Mouse (Mus musculus): ENCODE results near the gene Wdfy1. TPM values are rescaled to one million over a fixed set of nuclear protein-coding genes. Genes with fewer than 3 reads are reported as not detected.

The Wdfy1 gene
- polyA plus RNA-seq, 1 experiment from 2014 or later, result 88.1 TPM

- Histone ChIP-seq H3K4me2 (ENCODE audit: low read length) (no peak overlapping the region), H3K27ac (ENCODE audit: low read length) (no peak overlapping the region), H3K9me3 (ENCODE audit: control insufficient read depth, low read length) (no peaks in the 10 kb centered on the region), H3K9ac (replicated peaks; ENCODE audit: low read depth, low read length) (no peak overlapping the region), H3K36me3 (ENCODE audit: control insufficient read depth, insufficient read depth) (no peaks in the 10 kb centered on the region), H3K4me3 (replicated peaks; ENCODE audit: low read length) (no peak overlapping the region), H3K27me3 (replicated peaks; ENCODE audit: control insufficient read depth, insufficient read depth, low read length) (no peaks in the 10 kb centered on the region), H3K4me1 (replicated peaks; ENCODE audit: control insufficient read depth, insufficient read depth, low read length) (no peaks in the 10 kb centered on the region)
- no peak for ATAC-seq
- 93% methylated on average over 2 of the region's 2 CpGs for WGBS
These were observed 36.2 kb downstream of the Wdfy1 start for GRCm38 (mm10) chr1:79739726-79740125.

GRCm38 (mm10) chr1:79736408-79736807, 39.5 kb downstream of the Wdfy1 start:
- 0 out of 2 replicates have a peak, but pooled peaks cover 3% of the 10 kb centered on the region for H3K36me3 ChIP-seq (ENCODE audit: control insufficient read depth, insufficient read depth)
- H3K9me3 ChIP-seq (ENCODE audit: control insufficient read depth, low read length), result no peaks in the 10 kb centered on the region
- no peak overlapping the region for H3K4me3 ChIP-seq (replicated peaks; ENCODE audit: low read length)
- 92% methylated on average over 3 of the region's 3 CpGs for WGBS
- no peaks in the 10 kb centered on the region for H3K4me1 ChIP-seq (replicated peaks; ENCODE audit: control insufficient read depth, insufficient read depth, low read length)
- no peak overlapping the region for H3K27ac ChIP-seq (ENCODE audit: low read length)
- no peaks in the 10 kb centered on the region for H3K27me3 ChIP-seq (replicated peaks; ENCODE audit: control insufficient read depth, insufficient read depth, low read length)
- no peak overlapping the region for H3K9ac ChIP-seq (replicated peaks; ENCODE audit: low read depth, low read length)
- no peak overlapping the region for H3K4me2 ChIP-seq (ENCODE audit: low read length)
- no peak for ATAC-seq

GRCm38 (mm10) chr1:79734794-79735193, 41.1 kb downstream of the Wdfy1 start:
- WGBS, result 88% methylated on average over 5 of the region's 5 CpGs
- no peak for ATAC-seq

GRCm38 (mm10) chr1:79714152-79714923, 61.6 kb downstream of the Wdfy1 start:
- no peaks in the 10 kb centered on the region for H3K9me3 ChIP-seq (ENCODE audit: control insufficient read depth, low read length)
- no peak for ATAC-seq
- no peak overlapping the region for H3K4me3 ChIP-seq (replicated peaks; ENCODE audit: low read length)
- no peaks in the 10 kb centered on the region for H3K27me3 ChIP-seq (replicated peaks; ENCODE audit: control insufficient read depth, insufficient read depth, low read length)
- H3K27ac ChIP-seq (ENCODE audit: low read length), result no peak overlapping the region
- no peak overlapping the region for H3K9ac ChIP-seq (replicated peaks; ENCODE audit: low read depth, low read length)
- H3K4me1 ChIP-seq (replicated peaks; ENCODE audit: control insufficient read depth, insufficient read depth, low read length), result peaks cover 15% of the 10 kb centered on the region
- no peaks in the 10 kb centered on the region for H3K36me3 ChIP-seq (ENCODE audit: control insufficient read depth, insufficient read depth)
- no peak overlapping the region for H3K4me2 ChIP-seq (ENCODE audit: low read length)
- WGBS, result 81% methylated on average over 13 of the region's 13 CpGs

More at GRCm38 (mm10) chr1:79734794-79735193, 41.1 kb downstream of the Wdfy1 start:
- Histone ChIP-seq H3K9me3 (ENCODE audit: control insufficient read depth, low read length) (no peaks in the 10 kb centered on the region), H3K4me1 (replicated peaks; ENCODE audit: control insufficient read depth, insufficient read depth, low read length) (no peaks in the 10 kb centered on the region), H3K36me3 (ENCODE audit: control insufficient read depth, insufficient read depth) (0 out of 2 replicates have a peak, but pooled peaks cover 3% of the 10 kb centered on the region), H3K4me3 (replicated peaks; ENCODE audit: low read length) (no peak overlapping the region), H3K27ac (ENCODE audit: low read length) (no peak overlapping the region), H3K4me2 (ENCODE audit: low read length) (no peak overlapping the region), H3K27me3 (replicated peaks; ENCODE audit: control insufficient read depth, insufficient read depth, low read length) (no peaks in the 10 kb centered on the region), H3K9ac (replicated peaks; ENCODE audit: low read depth, low read length) (no peak overlapping the region)

- Histone ChIP-seq H3K36me3 (ENCODE audit: control insufficient read depth, insufficient read depth) (no peaks in the 10 kb centered on the region), H3K4me2 (ENCODE audit: low read length) (no peak overlapping the region), H3K4me3 (replicated peaks; ENCODE audit: low read length) (no peak overlapping the region)
These were observed 62.9 kb downstream of the Wdfy1 start for GRCm38 (mm10) chr1:79713081-79713480.

GRCm38 (mm10) chr1:79711147-79712126, 64.5 kb downstream of the Wdfy1 start:
- Histone ChIP-seq H3K36me3 (ENCODE audit: control insufficient read depth, insufficient read depth) (no peaks in the 10 kb centered on the region), H3K9ac (replicated peaks; ENCODE audit: low read depth, low read length) (no peak overlapping the region), H3K4me2 (ENCODE audit: low read length) (no peak overlapping the region; the same call in 1 of the 2 replicates), H3K27me3 (replicated peaks; ENCODE audit: control insufficient read depth, insufficient read depth, low read length) (no peaks in the 10 kb centered on the region), H3K4me1 (replicated peaks; ENCODE audit: control insufficient read depth, insufficient read depth, low read length) (peaks cover 15% of the 10 kb centered on the region), H3K9me3 (ENCODE audit: control insufficient read depth, low read length) (no peaks in the 10 kb centered on the region), H3K27ac (ENCODE audit: low read length) (0 out of 2 replicates have a peak overlapping the region, but pooled peaks have one; percentile 8), H3K4me3 (replicated peaks; ENCODE audit: low read length) (no peak overlapping the region)
- ATAC-seq, result peak; percentile 48; the same call in 1 of the 2 replicates
- WGBS, result 76% methylated on average over 18 of the region's 18 CpGs

More at GRCm38 (mm10) chr1:79713081-79713480, 62.9 kb downstream of the Wdfy1 start:
- H3K27me3 ChIP-seq (replicated peaks; ENCODE audit: control insufficient read depth, insufficient read depth, low read length), result no peaks in the 10 kb centered on the region
- H3K4me1 ChIP-seq (replicated peaks; ENCODE audit: control insufficient read depth, insufficient read depth, low read length), result peaks cover 15% of the 10 kb centered on the region
- H3K27ac ChIP-seq (ENCODE audit: low read length), result no peak overlapping the region
- no peak for ATAC-seq
- WGBS, result 90% methylated on average over 5 of the region's 5 CpGs
- H3K9me3 ChIP-seq (ENCODE audit: control insufficient read depth, low read length), result no peaks in the 10 kb centered on the region
- H3K9ac ChIP-seq (replicated peaks; ENCODE audit: low read depth, low read length), result no peak overlapping the region

- no peak overlapping the region for H3K9ac ChIP-seq (replicated peaks; ENCODE audit: low read depth, low read length)
- H3K4me1 ChIP-seq (replicated peaks; ENCODE audit: control insufficient read depth, insufficient read depth, low read length), result peaks cover 15% of the 10 kb centered on the region
- H3K27ac ChIP-seq (ENCODE audit: low read length), result 0 out of 2 replicates have a peak overlapping the region, but pooled peaks have one; percentile 8
- H3K27me3 ChIP-seq (replicated peaks; ENCODE audit: control insufficient read depth, insufficient read depth, low read length), result no peaks in the 10 kb centered on the region
- peak overlapping the region; percentile 3; the same call in 1 of the 2 replicates for H3K4me2 ChIP-seq (ENCODE audit: low read length)
- peaks cover 2% of the 10 kb centered on the region; the same call in 1 of the 2 replicates for H3K36me3 ChIP-seq (ENCODE audit: control insufficient read depth, insufficient read depth)
- 15% methylated on average over 4 of the region's 4 CpGs for WGBS
- H3K9me3 ChIP-seq (ENCODE audit: control insufficient read depth, low read length), result no peaks in the 10 kb centered on the region
- ATAC-seq, result peak; percentile 76
- H3K4me3 ChIP-seq (replicated peaks; ENCODE audit: low read length), result no peak overlapping the region
These were observed 65.3 kb downstream of the Wdfy1 start for GRCm38 (mm10) chr1:79710678-79711077.

GRCm38 (mm10) chr1:79710216-79710615, 65.7 kb downstream of the Wdfy1 start:
- ATAC-seq, result peak; percentile 41
- no peak overlapping the region for H3K4me2 ChIP-seq (ENCODE audit: low read length)

GRCm38 (mm10) chr1:79707383-79707782, 68.6 kb downstream of the Wdfy1 start:
- Histone ChIP-seq H3K36me3 (ENCODE audit: control insufficient read depth, insufficient read depth) (peaks cover 5% of the 10 kb centered on the region), H3K4me2 (ENCODE audit: low read length) (no peak overlapping the region), H3K27me3 (replicated peaks; ENCODE audit: control insufficient read depth, insufficient read depth, low read length) (no peaks in the 10 kb centered on the region), H3K4me3 (replicated peaks; ENCODE audit: low read length) (no peak overlapping the region), H3K9me3 (ENCODE audit: control insufficient read depth, low read length) (no peaks in the 10 kb centered on the region), H3K4me1 (replicated peaks; ENCODE audit: control insufficient read depth, insufficient read depth, low read length) (peaks cover 15% of the 10 kb centered on the region), H3K27ac (ENCODE audit: low read length) (no peak overlapping the region), H3K9ac (replicated peaks; ENCODE audit: low read depth, low read length) (no peak overlapping the region)
- WGBS, result 89% methylated on average over 9 of the region's 9 CpGs
- no peak for ATAC-seq

More at GRCm38 (mm10) chr1:79710216-79710615, 65.7 kb downstream of the Wdfy1 start:
- no peaks in the 10 kb centered on the region for H3K9me3 ChIP-seq (ENCODE audit: control insufficient read depth, low read length)
- no peaks in the 10 kb centered on the region for H3K27me3 ChIP-seq (replicated peaks; ENCODE audit: control insufficient read depth, insufficient read depth, low read length)
- no peak overlapping the region for H3K9ac ChIP-seq (replicated peaks; ENCODE audit: low read depth, low read length)
- H3K4me3 ChIP-seq (replicated peaks; ENCODE audit: low read length), result no peak overlapping the region
- H3K4me1 ChIP-seq (replicated peaks; ENCODE audit: control insufficient read depth, insufficient read depth, low read length), result peaks cover 15% of the 10 kb centered on the region
- 68% methylated on average over 8 of the region's 8 CpGs for WGBS
- peaks cover 4% of the 10 kb centered on the region for H3K36me3 ChIP-seq (ENCODE audit: control insufficient read depth, insufficient read depth)
- peak overlapping the region; percentile 28; the same call in 1 of the 2 replicates for H3K27ac ChIP-seq (ENCODE audit: low read length)

Measured in forebrain, embryonic 16.5 days (tissue).